Mouse (Mus musculus) cortical plate, adult 2 months (tissue): Measurements from ENCODE around the gene Araf. TPM values are rescaled to one million over a fixed set of nuclear protein-coding genes. Genes with fewer than 3 reads are reported as not detected.
A peak's percentile ranks its signal among the peaks of the same experiment; 100 is the strongest.

Experiments used
- H3K27ac ChIP-seq: fragments of 200-500 bp; 2 replicates; pipeline ENCODE4 v1.5.1; 2012; ENCODE audit warnings: low read length, control low read depth, inconsistent platforms; ENCODE audit not compliant: insufficient read depth
- H3K4me1 ChIP-seq: fragments of 200-500 bp; 2 replicates; pipeline ENCODE4 v1.6.1; 2011; ENCODE audit warnings: low read length; ENCODE audit not compliant: control insufficient read depth, insufficient read depth
- H3K4me3 ChIP-seq: fragments of 200-500 bp; 2 replicates; pipeline ENCODE4 v1.5.1; 2011; ENCODE audit warnings: mild to moderate bottlenecking, low read length, control low read depth; ENCODE audit not compliant: insufficient read depth
- CTCF ChIP-seq: fragments of 200-500 bp; IDR thresholded peaks from 2 replicates; pipeline ENCODE4 v1.5.1; 2011; ENCODE audit warnings: mild to moderate bottlenecking, control low read depth, low read length; ENCODE audit not compliant: insufficient read depth; ENCODE audit errors: extremely low read depth
- POLR2A ChIP-seq: fragments of 200-500 bp; IDR thresholded peaks from 2 replicates; pipeline ENCODE4 v1.6.1; 2011; ENCODE audit warnings: mild to moderate bottlenecking, low read length, control low read depth; ENCODE audit not compliant: insufficient read depth; ENCODE audit errors: extremely low read depth
- polyA plus RNA-seq: library from polyadenylated mRNA; depleted of rRNA; stranded (reverse); fragments of >200 nt; gene quantifications from 2 replicates; pipeline ENCODE4 v1.2.3, GENCODE M21; 2012; rRNA removed

Gene Araf
- polyA plus RNA-seq, 1 experiment = 200 TPM

GRCm38 (mm10) chrX:20869962-20870513 is 72.4 kb downstream of the Araf start, which contains the start of gene Timp1:
Gene Timp1, plus strand, starts transcription at chrX:20870166.
- H3K4me1 ChIP-seq = peaks cover 7% of the 10 kb centered on the region
- TF ChIP-seq POLR2A (no peak), CTCF (no peak)
- no peak within 1 kb of the TSS for H3K4me3 ChIP-seq
- H3K27ac ChIP-seq = peak within 1 kb of the TSS; percentile 53; the same call in 1 of the 2 replicates

GRCm38 (mm10) chrX:20872928-20873500 is 75.4 kb downstream of the Araf start:
- H3K4me3 ChIP-seq = no peak overlapping the region
- H3K27ac ChIP-seq = no peak overlapping the region
- TF ChIP-seq CTCF = no peak
- H3K4me1 ChIP-seq = peaks cover 7% of the 10 kb centered on the region

GRCm38 (mm10) chrX:20875241-20875640 is 77.6 kb downstream of the Araf start:
- no peak overlapping the region for H3K4me3 ChIP-seq
- no peak for TF ChIP-seq POLR2A
- no peak for TF ChIP-seq CTCF
- H3K27ac ChIP-seq = no peak overlapping the region
- peaks cover 6% of the 10 kb centered on the region for H3K4me1 ChIP-seq

GRCm38 (mm10) chrX:20910074-20910473 is 112.5 kb downstream of the Araf start:
- no peak overlapping the region for H3K4me3 ChIP-seq
- H3K4me1 ChIP-seq = peaks cover 4% of the 10 kb centered on the region; the same call in 1 of the 2 replicates
- H3K27ac ChIP-seq = no peak overlapping the region
- TF ChIP-seq CTCF (no peak), POLR2A (no peak)

Other genes starting within 250 kb of the Araf start
- 0.15 and 0.17 TPM in 2 replicates for gene Rgn, start 248.0 kb upstream of the Araf start, polyA plus RNA-seq
- gene Rbm10, start 180.3 kb upstream of the Araf start, polyA plus RNA-seq = 52.9 and 54.3 TPM in 2 replicates
- 196 and 210 TPM in 2 replicates for gene Ndufb11, start 180.2 kb upstream of the Araf start, polyA plus RNA-seq
- 254 and 256 TPM in 2 replicates for gene Uba1, start 139.5 kb upstream of the Araf start, polyA plus RNA-seq
- 477 and 489 TPM in 2 replicates for gene Cdk16, start 109.9 kb upstream of the Araf start, polyA plus RNA-seq
- 95.7 and 99.6 TPM in 2 replicates for gene Usp11, start 93.9 kb upstream of the Araf start, polyA plus RNA-seq
- gene Timp1, start 72.4 kb downstream of the Araf start, polyA plus RNA-seq = 0.68 and 1.5 TPM in 2 replicates
- gene Syn1, start 123.2 kb downstream of the Araf start, polyA plus RNA-seq = 295 and 303 TPM in 2 replicates
- 18.4 and 22.0 TPM in 2 replicates for gene Cfp, start 133.7 kb downstream of the Araf start, polyA plus RNA-seq
- 40.2 and 44.3 TPM in 2 replicates for gene Elk1, start 152.8 kb downstream of the Araf start, polyA plus RNA-seq
- gene Uxt, start 164.2 kb downstream of the Araf start, polyA plus RNA-seq = 14.4 and 14.9 TPM in 2 replicates